ENCODE assay signal across 18 mouse cellular contexts in the genomic region with DNA sequence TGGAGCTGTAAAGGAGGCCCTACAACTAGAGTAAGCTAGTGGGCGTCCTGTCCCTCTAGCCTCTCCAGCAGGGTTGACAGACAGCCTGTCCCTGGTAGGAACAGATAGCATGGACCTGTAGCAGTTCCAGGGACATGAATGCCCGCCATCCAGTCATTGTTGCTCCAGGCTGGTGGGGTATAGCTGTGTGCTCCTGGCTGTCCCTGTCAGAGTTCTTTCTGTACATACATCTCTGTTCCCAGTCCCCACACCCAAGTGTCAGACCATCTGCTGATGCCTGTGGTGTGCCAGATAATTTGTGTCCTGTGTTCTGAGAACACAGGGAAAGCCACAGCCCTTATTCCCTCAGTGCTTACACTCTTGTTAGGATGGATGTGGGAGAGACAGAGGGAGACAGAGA. TPM values are rescaled to one million over a fixed set of nuclear protein-coding genes. Genes with fewer than 3 reads are reported as not detected.
A peak's percentile ranks its signal among the peaks of the same experiment; 100 is the strongest.
DNase-seq lines count a peak whose midpoint lies in the region; ATAC-seq and TF ChIP-seq lines count a peak whose summit lies in the region.
"Had no signal": no experiment of that assay in that cellular context is flagged by ENCODE, and none has a peak within 500 bp of the region (broad histone marks: within the 10 kb centered on the region; RNA-seq: fewer than 3 reads in every experiment).

No protein-coding gene starts in this region.

- H3K4me1 ChIP-seq in cerebellum, adult 2 months (ENCODE audit: control insufficient read depth, insufficient read depth, low read length) = peaks cover 17% of the 10 kb centered on the region
- H3K4me1 ChIP-seq in forebrain, embryonic 16.5 days (replicated peaks; ENCODE audit: control insufficient read depth, insufficient read depth, low read length) = 0 out of 2 replicates have a peak, but pooled peaks cover 7% of the 10 kb centered on the region
- no peaks in the 10 kb centered on the region for H3K4me1 ChIP-seq in kidney, embryonic 16.5 days (ENCODE audit: insufficient read depth, low read length)
- H3K4me1 ChIP-seq: embryonic facial prominence, embryonic 13.5 days; kidney, embryonic 15.5 days had no signal

- WGBS in cerebellum, adult 2 months = 20% methylated on average over 2 of the region's 2 CpGs
- WGBS in forebrain, embryonic 16.5 days = 84% methylated on average over 2 of the region's 2 CpGs
- 84% methylated on average over 2 of the region's 2 CpGs for WGBS in kidney, embryonic 16.5 days

- H3K27me3 ChIP-seq in cerebellum, adult 2 months (ENCODE audit: control insufficient read depth, insufficient read depth, low read length) = no peaks in the 10 kb centered on the region
- H3K27me3 ChIP-seq in forebrain, embryonic 16.5 days (replicated peaks; ENCODE audit: control insufficient read depth, insufficient read depth, low read length) = no peaks in the 10 kb centered on the region
- H3K27me3 ChIP-seq in kidney, embryonic 16.5 days (ENCODE audit: insufficient read depth, low read length) = no peaks in the 10 kb centered on the region
- H3K27me3 ChIP-seq: embryonic facial prominence, embryonic 13.5 days; kidney, embryonic 15.5 days; limb, embryonic 12.5 days had no signal

- TF ChIP-seq POLR2A in cerebellum, adult 2 months (IDR thresholded peaks at IDR 0.05; ENCODE audit: borderline replicate concordance, insufficient read depth, low read length) = no peak

- H3K9ac ChIP-seq in forebrain, embryonic 16.5 days (replicated peaks; ENCODE audit: low read depth, low read length) = no peak overlapping the region
- no peak overlapping the region for H3K9ac ChIP-seq in kidney, embryonic 16.5 days (replicated peaks; ENCODE audit: low read length)
- H3K9ac ChIP-seq: embryonic facial prominence, embryonic 13.5 days; kidney, embryonic 15.5 days; limb, embryonic 12.5 days had no signal

- H3K36me3 ChIP-seq in forebrain, embryonic 16.5 days (ENCODE audit: control insufficient read depth, insufficient read depth) = peaks cover 2% of the 10 kb centered on the region; the same call in 1 of the 2 replicates
- no peaks in the 10 kb centered on the region for H3K36me3 ChIP-seq in kidney, embryonic 16.5 days (ENCODE audit: insufficient read depth, low read length)
- H3K36me3 ChIP-seq: kidney, embryonic 15.5 days had no signal

- H3K4me2 ChIP-seq in forebrain, embryonic 16.5 days (ENCODE audit: low read length) = no peak overlapping the region
- H3K4me2 ChIP-seq in kidney, embryonic 16.5 days (replicated peaks; ENCODE audit: low read depth, low read length) = no peak overlapping the region
- H3K4me2 ChIP-seq: embryonic facial prominence, embryonic 13.5 days; heart, embryonic 11.5 days; kidney, embryonic 15.5 days; limb, embryonic 12.5 days had no signal

- H3K4me3 ChIP-seq in cerebellum, adult 2 months (replicated peaks; ENCODE audit: insufficient read depth, low read depth, low read length) = no peak overlapping the region
- no peak overlapping the region for H3K4me3 ChIP-seq in forebrain, embryonic 16.5 days (replicated peaks; ENCODE audit: low read length)
- no peak overlapping the region for H3K4me3 ChIP-seq in kidney, embryonic 16.5 days (ENCODE audit: low read length)
- H3K4me3 ChIP-seq: embryonic facial prominence, embryonic 13.5 days; kidney, embryonic 15.5 days; left cerebral cortex, adult 2 months; limb, embryonic 12.5 days; midbrain, embryonic 10.5 days had no signal

- no peak for DNase-seq in frontal cortex, postnatal 10 days (ENCODE audit: low spot score in 2 of 2)
- DNase-seq in cerebellum, adult 2 months = peak; percentile 26 to 58
- peak; percentile 51 to 89 for DNase-seq in layer of hippocampus, postnatal 14 days (ENCODE audit: low spot score in 2 of 2)
- no peak for DNase-seq in urinary bladder, adult 2 months (ENCODE audit: low spot score)
- DNase-seq: gastrocnemius, postnatal 36 days; heart, postnatal 4 days; lung, postnatal 14 days; thymus, postnatal 4 days had no signal

- peak; percentile 60 for ATAC-seq in frontal cortex, adult (ENCODE audit: low TSS enrichment)
- peak; percentile 74 for ATAC-seq in forebrain, embryonic 16.5 days
- no peak for ATAC-seq in kidney, embryonic 16.5 days (ENCODE audit: low FRiP score, low TSS enrichment)

- H3K9me3 ChIP-seq in forebrain, embryonic 16.5 days (ENCODE audit: control insufficient read depth, low read length) = no peaks in the 10 kb centered on the region
- H3K9me3 ChIP-seq in kidney, embryonic 16.5 days (ENCODE audit: low read length) = no peaks in the 10 kb centered on the region
- H3K9me3 ChIP-seq: embryonic facial prominence, embryonic 13.5 days; kidney, embryonic 15.5 days; limb, embryonic 12.5 days; midbrain, embryonic 10.5 days had no signal

- no peak overlapping the region for H3K27ac ChIP-seq in cerebellum, adult 2 months (ENCODE audit: insufficient read depth, low read length)
- H3K27ac ChIP-seq in forebrain, embryonic 16.5 days (ENCODE audit: low read length) = peak overlapping the region; percentile 49; the same call in 1 of the 2 replicates
- no peak overlapping the region for H3K27ac ChIP-seq in kidney, embryonic 16.5 days (ENCODE audit: low read length)
- H3K27ac ChIP-seq: embryonic facial prominence, embryonic 13.5 days; kidney, embryonic 15.5 days; left cerebral cortex, adult 2 months; limb, embryonic 12.5 days; midbrain, embryonic 10.5 days; stomach, postnatal 0 days had no signal

- TF ChIP-seq CTCF in cerebellum, adult 2 months (IDR thresholded peaks at IDR 0.05; ENCODE audit: borderline replicate concordance, insufficient read depth, low read depth, low read length) = no peak

RNA-seq across cellular contexts. Expression of gene Olfml2b, which starts 35.3 kb away (rescaled TPM):
- polyA plus RNA-seq in cerebellum, adult 2 months (2012; rRNA removed) = 3.1 and 3.8 TPM in 2 replicates
- 11.1 and 12.2 TPM in 2 replicates for polyA plus RNA-seq in forebrain, embryonic 16.5 days (2015; fragmentation: Nextera tagmentation; extraction: Ambion mirVana)
- 10 to 100 TPM; 30.0 to 34.8 TPM for total RNA-seq in layer of hippocampus, postnatal 14 days (2021)
- polyA plus RNA-seq in urinary bladder, adult 2 months (2012; rRNA removed) = 37.8 and 39.7 TPM in 2 replicates
- 10.8 and 13.1 TPM in 2 replicates for polyA plus RNA-seq in kidney, embryonic 16.5 days (2015; fragmentation: Nextera tagmentation; extraction: Ambion mirVana)

Comparison
In these comparisons a context has a peak if more than half of its experiments do, and no peak if none do; other contexts are left out.
1. DNase-seq: peak in cerebellum, adult 2 months (2 of 2) and layer of hippocampus, postnatal 14 days (2 of 2); none in frontal cortex, postnatal 10 days (0 of 2) and urinary bladder, adult 2 months (single experiment).